Mouse (Mus musculus): ENCODE results near the gene Chmp3.

Gene Chmp3

DNA sequence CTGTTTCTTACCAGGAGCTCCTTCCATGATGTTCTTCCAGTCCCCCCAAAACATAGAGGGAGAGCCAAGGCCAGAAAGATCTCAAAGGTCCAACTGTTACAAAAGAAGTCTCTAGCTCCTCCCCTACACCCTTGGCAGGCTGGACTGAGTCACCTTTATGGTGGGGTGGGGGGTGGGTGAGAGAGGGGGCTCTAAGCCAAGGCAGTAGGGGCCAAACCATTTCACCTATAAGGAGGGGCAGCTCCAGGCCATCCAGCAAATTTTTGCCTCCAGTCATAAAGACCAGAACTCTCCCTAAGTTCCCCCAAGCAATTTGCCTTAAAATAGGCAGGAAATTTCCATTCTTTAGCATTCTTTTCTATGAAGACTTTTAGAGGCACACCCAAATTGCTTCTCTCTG, 65.4 kb downstream of the Chmp3 start:
- no peak for DNase-seq (ENCODE audit: low spot score in 2 of 2)

DNA sequence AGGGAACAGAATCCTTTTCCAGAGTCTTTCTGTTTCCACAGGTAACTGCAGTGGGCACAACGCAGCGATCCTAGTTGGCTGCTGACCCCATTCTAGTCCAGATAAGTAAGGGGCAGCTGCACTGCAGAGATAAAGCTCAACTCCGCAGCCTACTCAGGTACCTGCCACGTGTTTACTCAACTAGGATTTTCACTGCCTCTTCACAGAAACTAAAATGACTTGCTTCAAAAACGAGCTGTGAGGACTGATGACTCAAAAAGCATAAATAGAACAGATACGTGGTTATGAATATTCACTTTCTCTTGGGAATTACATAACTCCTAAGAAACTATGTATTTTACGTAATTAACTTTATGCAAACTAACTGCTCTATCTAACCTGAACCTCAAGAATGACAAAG, 66.4 kb downstream of the Chmp3 start:
- peak in 1 of 2 experiments; percentile 45 for DNase-seq (ENCODE audit: low spot score in 2 of 2)

DNA sequence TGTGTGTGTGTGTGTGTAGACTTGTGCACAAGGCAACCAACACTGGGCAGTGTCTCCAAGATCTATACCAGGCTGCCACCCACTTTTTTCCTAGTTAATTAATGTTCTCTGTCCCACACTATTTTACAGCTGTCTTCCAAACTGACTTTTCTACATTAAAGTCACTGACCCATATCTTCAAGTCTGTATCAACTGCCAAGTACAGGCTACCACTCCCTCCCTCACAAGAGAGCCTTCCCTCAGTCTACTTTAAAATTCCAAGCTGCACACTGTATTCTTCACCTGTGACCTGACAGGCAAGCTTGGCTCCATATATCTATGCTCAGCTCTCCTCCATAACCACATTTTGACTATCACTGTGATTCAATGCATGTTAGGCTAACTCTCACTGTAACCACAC, 69.6 kb downstream of the Chmp3 start:
- no peak for DNase-seq (ENCODE audit: low spot score in 2 of 2)

DNA sequence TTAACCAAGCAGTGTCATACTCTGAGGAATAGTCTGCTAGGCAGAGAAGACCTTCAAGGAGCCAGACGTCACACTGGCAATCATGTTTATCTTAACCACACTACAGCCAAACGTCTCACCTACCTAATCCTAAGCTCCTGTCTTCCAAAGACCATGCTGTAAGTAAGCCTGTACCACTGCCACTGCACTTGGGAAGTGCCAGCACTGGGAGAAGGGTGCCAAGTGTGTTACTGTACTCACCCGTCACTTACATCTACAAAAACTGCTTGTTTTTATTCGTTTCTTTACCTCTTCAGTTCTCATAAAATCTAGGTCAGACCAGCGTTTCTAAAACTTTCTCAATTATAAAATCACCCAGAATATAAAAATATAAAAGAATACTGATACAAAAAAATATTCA, 73.4 kb downstream of the Chmp3 start:
- DNase-seq (ENCODE audit: low spot score in 2 of 2), result no peak

DNA sequence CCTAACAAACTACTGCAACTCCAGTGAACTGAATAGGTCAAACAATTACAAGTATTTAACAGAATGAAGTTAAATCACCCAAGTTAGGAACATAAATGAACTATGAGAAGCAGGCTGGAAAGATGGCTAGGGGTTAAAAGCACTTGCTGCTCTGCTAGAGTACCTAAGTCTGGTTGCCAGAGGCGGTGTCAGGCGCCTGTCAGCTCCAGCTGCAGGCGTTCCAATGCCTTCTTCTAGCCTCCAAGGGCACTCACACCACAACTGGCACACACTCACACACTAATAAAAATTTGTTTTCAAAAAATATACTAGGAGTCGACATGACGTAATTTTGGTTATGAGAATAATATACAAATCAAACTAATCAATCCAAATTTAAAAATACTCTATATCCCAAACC, 78.0 kb downstream of the Chmp3 start:
- no peak for DNase-seq (ENCODE audit: low spot score in 2 of 2)

DNA sequence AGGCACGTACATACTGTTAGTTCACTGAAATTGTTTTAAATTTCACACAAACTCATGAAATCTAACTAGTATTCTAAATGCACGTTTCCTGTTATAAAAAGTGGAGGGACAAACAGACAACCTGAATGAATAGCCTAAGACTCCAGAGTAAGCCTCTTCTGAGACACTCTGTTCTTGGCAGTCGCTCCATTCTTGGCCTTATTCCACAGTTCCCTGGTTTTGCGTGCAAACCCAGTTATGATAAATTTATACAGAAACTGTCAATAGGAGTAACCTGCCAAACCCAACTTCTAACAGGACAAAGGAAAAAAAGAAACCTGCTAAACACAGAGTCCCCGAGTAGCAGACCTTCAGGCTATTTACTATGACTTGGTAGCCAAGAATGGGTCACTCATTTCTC, 78.4 kb downstream of the Chmp3 start:
- DNase-seq (ENCODE audit: low spot score in 2 of 2), result no peak

DNA sequence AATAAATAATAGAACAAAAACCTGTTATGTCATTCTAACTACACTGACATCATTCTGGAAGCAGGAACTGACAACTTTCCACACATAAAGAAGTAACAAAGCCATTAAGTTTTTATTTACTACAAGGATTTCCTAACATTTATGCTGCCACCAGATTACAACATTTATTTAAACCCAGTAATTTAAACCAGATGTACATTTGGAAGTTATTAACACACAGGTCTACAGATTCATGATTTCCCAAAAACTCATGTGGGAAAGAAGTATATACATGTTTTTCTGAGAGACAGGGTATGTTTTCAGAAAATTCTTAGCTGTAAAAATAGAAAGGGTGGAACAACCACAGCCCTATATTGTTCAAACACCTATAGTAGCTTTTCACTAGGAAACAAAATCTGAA, 81.1 kb downstream of the Chmp3 start:
- DNase-seq (ENCODE audit: low spot score in 2 of 2), result no peak

DNA sequence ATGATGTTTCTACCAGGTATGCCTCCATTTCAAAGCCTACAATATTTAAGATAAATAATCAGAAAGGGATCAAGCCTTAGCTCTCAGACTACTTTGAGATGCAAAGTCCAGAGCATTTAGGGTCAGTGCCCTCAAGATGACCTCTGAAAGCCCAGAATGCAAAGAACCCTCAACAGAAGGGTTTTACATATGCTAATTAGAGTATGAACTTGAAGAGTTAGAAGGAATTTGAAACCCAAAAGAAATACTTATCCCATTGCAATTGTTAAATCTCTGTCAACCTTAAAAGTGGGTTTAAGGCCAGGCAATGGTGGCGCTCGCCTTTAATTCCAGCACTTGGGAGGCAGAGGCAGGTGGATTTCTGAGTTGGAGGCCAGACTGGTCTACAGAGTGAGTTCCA, 82.4 kb downstream of the Chmp3 start:
- no peak for DNase-seq (ENCODE audit: low spot score in 2 of 2)

DNA sequence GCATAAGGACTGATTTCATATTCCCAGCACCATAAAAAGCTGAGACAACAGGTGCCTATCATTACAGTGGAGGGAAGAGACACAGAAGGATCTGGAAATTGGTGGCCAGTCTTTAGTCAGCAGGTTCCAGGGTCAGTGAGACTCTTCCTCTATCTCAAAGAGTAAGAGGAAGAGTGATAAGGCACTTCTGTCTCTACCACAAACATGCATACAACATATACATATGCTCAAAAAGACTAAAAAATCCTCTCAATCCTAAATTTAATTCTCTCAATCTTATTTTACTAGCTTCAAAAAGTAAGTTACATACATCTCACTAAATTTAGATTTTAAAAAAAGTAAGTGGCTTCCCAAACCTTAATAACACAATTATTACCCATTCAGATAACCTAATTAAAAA, 83.7 kb downstream of the Chmp3 start:
- no peak for DNase-seq (ENCODE audit: low spot score in 2 of 2)

DNA sequence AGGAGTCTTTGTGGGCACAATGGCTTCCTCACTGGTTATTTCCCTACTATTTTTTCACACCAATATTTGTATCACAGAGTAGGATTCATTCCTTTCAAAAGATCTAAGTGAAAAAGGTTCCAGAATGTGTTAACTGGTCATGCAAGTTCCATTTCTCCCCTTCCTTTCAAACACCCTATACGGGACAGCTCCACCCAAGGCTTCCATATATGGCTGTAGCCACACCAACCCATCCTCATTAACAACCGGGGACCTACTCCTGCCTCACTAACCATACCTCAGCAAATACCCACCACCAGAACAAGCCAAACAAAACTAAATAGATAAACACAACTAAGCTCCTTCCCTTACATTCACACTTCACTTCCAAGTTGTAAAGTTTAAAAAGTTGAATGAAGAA, 87.6 kb downstream of the Chmp3 start:
- DNase-seq (ENCODE audit: low spot score in 2 of 2), result no peak

DNA sequence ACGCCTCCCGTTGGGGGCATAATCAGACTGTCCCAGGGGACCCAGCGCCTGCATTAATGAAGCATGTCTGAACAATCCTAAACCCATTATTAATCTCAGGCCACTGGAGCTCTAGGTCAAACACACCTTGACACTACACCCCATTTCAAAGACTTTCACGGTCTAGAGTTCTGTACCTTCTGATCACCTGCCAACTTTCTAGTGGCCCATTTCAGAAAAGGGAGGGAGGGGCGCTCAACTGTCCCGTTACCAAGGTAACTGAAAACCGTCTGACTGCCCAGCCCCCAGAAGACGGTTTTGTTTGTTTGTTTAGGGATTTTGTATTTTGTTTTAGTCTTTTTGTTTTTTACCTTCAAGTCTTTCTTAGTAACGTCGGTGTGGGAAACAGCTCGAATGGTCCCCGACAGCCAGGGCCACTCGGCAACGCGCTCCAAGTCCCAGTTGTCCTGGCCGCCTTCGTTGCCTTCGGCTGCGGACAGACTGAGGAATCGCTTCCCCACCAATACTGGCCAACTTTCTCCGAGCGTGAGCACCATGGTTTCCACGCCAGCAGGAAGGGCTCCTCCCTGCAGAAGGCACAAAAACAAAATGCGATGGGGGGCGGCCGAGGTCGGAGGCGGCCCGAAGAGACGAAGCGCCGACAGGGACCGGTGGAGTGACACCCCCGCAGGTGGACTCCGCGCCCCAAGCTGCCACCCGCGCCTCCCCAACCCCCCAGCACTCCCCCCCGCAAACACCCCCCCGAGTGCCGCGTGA, 88.3 kb downstream of the Chmp3 start:
- DNase-seq (ENCODE audit: low spot score in 2 of 2), result peak; percentile 45 to 47

Measured in frontal cortex, postnatal 36 days (tissue).